Mouse (Mus musculus): Measurements from ENCODE around the gene Adam17. TPM values are rescaled to one million over a fixed set of nuclear protein-coding genes. Genes with fewer than 3 reads are reported as not detected.

The Adam17 gene
- polyA plus RNA-seq, 1 experiment from 2014 or later, result 11.2 TPM

GRCm38 (mm10) chr12:21364624-21365435 is 8.6 kb downstream of the Adam17 start:
- Histone ChIP-seq H3K9me3 (ENCODE audit: control insufficient read depth) (no peaks in the 10 kb centered on the region), H3K4me2 (replicated peaks; ENCODE audit: low read depth) (no peak overlapping the region), H3K4me3 (ENCODE audit: low read depth, low read length) (no peak overlapping the region), H3K4me1 (replicated peaks; ENCODE audit: control insufficient read depth, insufficient read depth, low read length) (no peaks in the 10 kb centered on the region; the same call in 1 of the 2 replicates), H3K27me3 (replicated peaks; ENCODE audit: control insufficient read depth, insufficient read depth, low read length) (no peaks in the 10 kb centered on the region), H3K27ac (ENCODE audit: low read depth, low read length) (no peak overlapping the region), H3K36me3 (ENCODE audit: control insufficient read depth, insufficient read depth) (no peaks in the 10 kb centered on the region; the same call in 1 of the 2 replicates), H3K9ac (ENCODE audit: low read depth, low read length) (no peak overlapping the region)
- WGBS, result 66% methylated on average over 10 of the region's 10 CpGs
- TF ChIP-seq CTCF (IDR thresholded peaks at IDR 0.05; ENCODE audit: low read depth), result no peak
- no peak for ATAC-seq

GRCm38 (mm10) chr12:21363195-21363594 is 10.2 kb downstream of the Adam17 start:
- no peak for TF ChIP-seq CTCF (IDR thresholded peaks at IDR 0.05; ENCODE audit: low read depth)
- Histone ChIP-seq H3K9ac (ENCODE audit: low read depth, low read length) (no peak overlapping the region), H3K36me3 (ENCODE audit: control insufficient read depth, insufficient read depth) (no peaks in the 10 kb centered on the region; the same call in 1 of the 2 replicates), H3K27me3 (replicated peaks; ENCODE audit: control insufficient read depth, insufficient read depth, low read length) (no peaks in the 10 kb centered on the region), H3K9me3 (ENCODE audit: control insufficient read depth) (no peaks in the 10 kb centered on the region), H3K27ac (ENCODE audit: low read depth, low read length) (no peak overlapping the region; the same call in 1 of the 2 replicates), H3K4me2 (replicated peaks; ENCODE audit: low read depth) (no peak overlapping the region), H3K4me1 (replicated peaks; ENCODE audit: control insufficient read depth, insufficient read depth, low read length) (no peaks in the 10 kb centered on the region; the same call in 1 of the 2 replicates), H3K4me3 (ENCODE audit: low read depth, low read length) (no peak overlapping the region)
- 86% methylated on average over 3 of the region's 3 CpGs for WGBS
- no peak for ATAC-seq

- no peak overlapping the region for H3K4me3 ChIP-seq (ENCODE audit: low read depth, low read length)
- no peak for ATAC-seq
- H3K27ac ChIP-seq (ENCODE audit: low read depth, low read length), result no peak overlapping the region
- H3K36me3 ChIP-seq (ENCODE audit: control insufficient read depth, insufficient read depth), result no peaks in the 10 kb centered on the region; the same call in 1 of the 2 replicates
- no peak overlapping the region for H3K4me2 ChIP-seq (replicated peaks; ENCODE audit: low read depth)
- H3K9me3 ChIP-seq (ENCODE audit: control insufficient read depth), result no peaks in the 10 kb centered on the region
- no peaks in the 10 kb centered on the region for H3K27me3 ChIP-seq (replicated peaks; ENCODE audit: control insufficient read depth, insufficient read depth, low read length)
- no peaks in the 10 kb centered on the region; the same call in 1 of the 2 replicates for H3K4me1 ChIP-seq (replicated peaks; ENCODE audit: control insufficient read depth, insufficient read depth, low read length)
- TF ChIP-seq CTCF (IDR thresholded peaks at IDR 0.05; ENCODE audit: low read depth), result no peak
- no peak overlapping the region for H3K9ac ChIP-seq (ENCODE audit: low read depth, low read length)
- 30% methylated on average over 2 of the region's 2 CpGs for WGBS
Measured at GRCm38 (mm10) chr12:21362686-21363085, 10.7 kb downstream of the Adam17 start.

- H3K9ac ChIP-seq (ENCODE audit: low read depth, low read length), result no peak overlapping the region
- no peak overlapping the region for H3K4me2 ChIP-seq (replicated peaks; ENCODE audit: low read depth)
- H3K27me3 ChIP-seq (replicated peaks; ENCODE audit: control insufficient read depth, insufficient read depth, low read length), result no peaks in the 10 kb centered on the region
- no peak for ATAC-seq
- H3K27ac ChIP-seq (ENCODE audit: low read depth, low read length), result no peak overlapping the region
- TF ChIP-seq CTCF (IDR thresholded peaks at IDR 0.05; ENCODE audit: low read depth), result no peak
- H3K4me1 ChIP-seq (replicated peaks; ENCODE audit: control insufficient read depth, insufficient read depth, low read length), result no peaks in the 10 kb centered on the region
- H3K4me3 ChIP-seq (ENCODE audit: low read depth, low read length), result no peak overlapping the region
- H3K36me3 ChIP-seq (ENCODE audit: control insufficient read depth, insufficient read depth), result peaks cover 44% of the 10 kb centered on the region
- WGBS, result 92% methylated on average over 8 of the region's 8 CpGs
- no peaks in the 10 kb centered on the region for H3K9me3 ChIP-seq (ENCODE audit: control insufficient read depth)
Measured at GRCm38 (mm10) chr12:21353681-21354080, 19.8 kb downstream of the Adam17 start.

- H3K4me1 ChIP-seq (replicated peaks; ENCODE audit: control insufficient read depth, insufficient read depth, low read length), result no peaks in the 10 kb centered on the region
- 89% methylated on average over 7 of the region's 7 CpGs for WGBS
- no peak for ATAC-seq
- H3K36me3 ChIP-seq (ENCODE audit: control insufficient read depth, insufficient read depth), result peaks cover 56% of the 10 kb centered on the region
- no peak overlapping the region for H3K4me3 ChIP-seq (ENCODE audit: low read depth, low read length)
- no peak for TF ChIP-seq CTCF (IDR thresholded peaks at IDR 0.05; ENCODE audit: low read depth)
- H3K9me3 ChIP-seq (ENCODE audit: control insufficient read depth), result no peaks in the 10 kb centered on the region
- no peaks in the 10 kb centered on the region for H3K27me3 ChIP-seq (replicated peaks; ENCODE audit: control insufficient read depth, insufficient read depth, low read length)
- H3K9ac ChIP-seq (ENCODE audit: low read depth, low read length), result no peak overlapping the region
- no peak overlapping the region for H3K4me2 ChIP-seq (replicated peaks; ENCODE audit: low read depth)
- H3K27ac ChIP-seq (ENCODE audit: low read depth, low read length), result no peak overlapping the region
Measured at GRCm38 (mm10) chr12:21350113-21350876, 23.1 kb downstream of the Adam17 start.

GRCm38 (mm10) chr12:21346972-21347371 is 26.5 kb downstream of the Adam17 start:
- H3K9ac ChIP-seq (ENCODE audit: low read depth, low read length), result no peak overlapping the region
- H3K4me3 ChIP-seq (ENCODE audit: low read depth, low read length), result no peak overlapping the region
- WGBS, result 85% methylated on average over 7 of the region's 7 CpGs
- H3K4me2 ChIP-seq (replicated peaks; ENCODE audit: low read depth), result no peak overlapping the region
- H3K36me3 ChIP-seq (ENCODE audit: control insufficient read depth, insufficient read depth), result peaks cover 37% of the 10 kb centered on the region
- H3K9me3 ChIP-seq (ENCODE audit: control insufficient read depth), result no peaks in the 10 kb centered on the region
- no peaks in the 10 kb centered on the region for H3K27me3 ChIP-seq (replicated peaks; ENCODE audit: control insufficient read depth, insufficient read depth, low read length)
- no peak for ATAC-seq
- TF ChIP-seq CTCF (IDR thresholded peaks at IDR 0.05; ENCODE audit: low read depth), result no peak
- no peaks in the 10 kb centered on the region for H3K4me1 ChIP-seq (replicated peaks; ENCODE audit: control insufficient read depth, insufficient read depth, low read length)
- H3K27ac ChIP-seq (ENCODE audit: low read depth, low read length), result no peak overlapping the region
